Mouse (Mus musculus) cerebellum, adult 9-11 months (tissue): ENCODE measurements around the gene Gaa.

Source experiments
- DNase-seq: peaks from one replicate; pipeline ENCODE4 v3.0.0; 2022

The Gaa gene

DNA sequence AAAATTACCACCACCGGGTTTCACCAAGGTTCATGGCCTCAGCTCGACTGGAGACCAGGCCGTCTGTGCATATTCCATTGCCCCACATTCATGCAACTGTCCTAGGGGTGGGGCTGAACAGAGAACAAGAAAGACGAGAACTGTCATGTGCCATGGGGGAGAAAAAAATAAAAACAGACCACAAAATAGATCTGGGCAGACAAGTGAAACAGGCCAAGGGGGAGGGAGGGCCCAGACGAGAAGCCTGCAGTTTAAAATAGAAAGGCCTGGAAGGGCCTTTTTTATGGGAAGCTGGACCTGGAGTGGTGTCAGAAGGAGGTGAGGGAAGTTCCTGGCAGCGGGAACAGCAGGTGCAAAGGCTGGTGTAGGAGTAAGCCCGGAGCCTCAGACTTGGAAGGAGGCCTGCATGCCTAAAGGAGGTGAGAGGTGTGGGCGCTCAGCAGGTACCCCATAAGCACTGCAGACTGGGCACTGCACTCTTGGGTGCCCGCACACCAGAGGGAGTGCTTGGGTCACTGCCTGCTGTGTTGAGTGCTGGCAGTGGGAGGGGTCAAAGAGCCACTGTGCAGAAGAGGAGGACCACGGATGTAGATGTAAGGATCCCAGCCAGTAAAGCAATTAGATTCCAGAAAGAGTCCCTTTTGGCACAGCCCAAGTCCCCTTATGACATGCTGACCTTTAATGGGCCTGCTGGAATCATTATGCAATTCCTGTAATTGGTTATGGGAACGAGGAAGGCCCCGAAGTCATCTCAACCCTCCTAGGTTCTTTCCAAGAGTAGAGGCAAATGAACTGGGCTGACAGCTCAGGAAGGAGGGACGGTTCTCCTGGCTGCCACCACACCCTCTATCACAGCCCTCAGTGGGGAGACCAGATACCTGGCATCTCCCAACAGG, 39.3 kb downstream of the Gaa start:
- DNase-seq, result no peak

DNA sequence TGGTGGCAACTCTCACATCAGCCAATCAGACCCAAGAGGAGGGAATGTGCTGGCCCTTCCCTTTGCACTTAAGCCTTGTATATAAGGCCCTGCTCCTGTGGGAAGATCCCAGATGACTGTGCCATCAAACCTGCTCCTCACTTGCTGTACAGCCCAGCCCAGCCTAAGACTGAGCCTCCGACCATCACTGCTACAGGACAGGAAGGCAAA, 39.9 kb downstream of the Gaa start, which contains the start of gene Card14:
Gene Card14, plus strand, starts transcription at position 111 of the 210 bp plus-strand sequence.
- DNase-seq, result no peak

DNA sequence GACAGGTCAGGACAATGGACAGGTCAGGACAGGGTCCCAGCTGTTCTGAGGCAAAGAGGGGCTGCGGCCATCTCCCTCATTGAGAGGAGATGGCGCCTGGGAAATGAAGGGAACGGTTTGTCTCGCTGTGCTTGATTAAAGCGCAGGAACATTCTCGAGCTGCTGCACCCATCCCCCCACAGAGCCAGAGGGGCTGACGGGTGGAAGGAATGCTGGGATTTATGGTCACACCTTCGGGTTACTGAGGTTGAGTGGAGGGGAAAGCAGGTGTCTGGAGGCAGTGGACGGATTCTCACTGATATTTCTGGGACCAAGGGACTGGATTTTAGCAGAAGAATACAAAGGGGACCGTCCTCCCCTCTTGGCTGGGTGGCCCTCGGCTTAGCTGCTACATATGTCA, 40.2 kb downstream of the Gaa start:
- DNase-seq, result no peak

DNA sequence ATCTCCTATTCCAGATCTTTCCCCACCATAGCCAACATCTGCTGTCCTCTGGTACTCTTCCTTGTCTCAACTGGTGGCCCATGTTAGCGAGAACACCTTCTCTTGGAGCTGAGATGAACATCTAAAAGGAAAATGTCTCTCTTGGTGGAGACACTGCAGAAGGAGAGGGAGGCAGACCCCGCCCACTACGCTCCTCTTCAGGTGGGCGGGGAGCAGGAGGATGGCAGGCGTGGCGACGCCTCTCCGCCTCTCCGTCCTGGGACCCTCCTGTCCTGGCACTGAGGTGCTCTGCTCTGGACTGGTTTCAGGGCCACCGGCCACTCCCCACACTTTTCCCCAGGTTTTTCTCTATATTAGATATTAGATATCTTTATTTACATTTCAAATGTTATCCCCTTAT, 42.9 kb downstream of the Gaa start:
- DNase-seq, result no peak

DNA sequence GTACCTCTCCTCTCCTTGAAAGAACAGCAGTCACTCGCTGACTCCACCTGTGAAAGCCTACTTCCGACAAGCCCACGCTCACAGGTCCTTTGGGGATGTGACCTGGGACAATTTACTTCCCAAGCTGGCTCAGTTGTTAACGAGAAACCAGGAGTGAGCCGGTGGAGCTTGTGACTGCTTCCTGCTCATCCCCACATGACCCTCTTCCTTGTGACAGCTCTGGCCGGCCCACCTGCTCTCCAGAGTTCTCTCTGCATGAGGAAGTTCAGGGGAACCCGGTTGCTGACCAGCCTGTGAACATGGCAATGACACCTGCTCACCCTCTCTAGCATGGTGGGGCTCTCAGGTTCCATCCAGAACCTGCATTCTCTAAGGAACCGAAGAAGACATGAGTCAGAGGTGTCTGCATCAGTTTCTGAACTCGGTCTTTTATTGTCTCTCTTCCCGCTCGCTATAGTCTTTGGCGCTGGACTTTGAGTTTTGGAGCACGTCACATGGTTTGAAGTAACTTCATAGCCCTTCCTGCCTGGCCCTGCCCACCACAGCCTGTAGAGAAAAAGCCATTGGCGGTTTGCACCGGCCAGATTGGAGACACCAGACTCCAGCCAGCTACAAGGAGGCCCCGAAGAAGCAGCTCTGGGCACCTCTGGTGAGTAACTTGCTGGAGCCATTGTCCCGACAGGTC, 46.7 kb downstream of the Gaa start:
- no peak for DNase-seq

DNA sequence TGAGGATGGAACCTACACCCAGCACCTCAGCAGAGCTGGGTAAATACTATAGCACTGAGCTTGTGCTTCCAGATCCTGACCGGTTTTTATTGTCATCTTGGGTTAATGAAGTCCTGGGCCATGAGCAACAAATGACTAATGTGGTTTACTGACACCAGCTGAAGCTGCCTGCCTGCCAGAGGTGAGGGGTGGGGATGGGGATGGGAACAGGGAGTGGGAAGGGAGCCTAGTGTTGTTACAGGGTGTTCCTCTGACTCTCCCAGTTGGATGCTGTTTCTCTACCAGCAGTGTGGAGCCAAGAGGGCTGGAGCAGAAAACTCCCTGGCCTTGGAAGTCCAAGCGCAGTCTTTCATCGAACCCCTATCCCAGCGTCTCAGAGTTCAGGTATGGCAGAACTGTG, 49.0 kb downstream of the Gaa start:
- no peak for DNase-seq

DNA sequence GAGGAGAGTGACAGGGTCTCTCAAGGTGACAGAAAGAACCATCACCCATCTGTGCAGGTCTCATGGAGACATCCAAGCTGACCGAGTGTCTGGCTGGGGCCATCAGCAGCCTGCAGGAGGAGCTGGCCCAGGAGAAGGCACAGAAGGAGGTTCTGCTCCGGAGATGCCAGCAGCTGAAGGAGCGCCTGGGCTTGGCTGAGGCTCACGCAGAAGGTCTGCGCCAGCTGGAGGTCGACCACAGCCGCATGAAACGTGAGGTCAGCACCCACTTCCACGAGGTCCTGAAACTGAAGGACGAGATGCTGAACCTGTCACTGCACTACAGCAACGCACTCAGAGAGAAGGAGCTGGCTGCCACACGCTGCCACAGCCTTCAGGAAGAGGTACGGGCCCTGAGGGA, 54.8 kb downstream of the Gaa start:
- peak; percentile 42 for DNase-seq

DNA sequence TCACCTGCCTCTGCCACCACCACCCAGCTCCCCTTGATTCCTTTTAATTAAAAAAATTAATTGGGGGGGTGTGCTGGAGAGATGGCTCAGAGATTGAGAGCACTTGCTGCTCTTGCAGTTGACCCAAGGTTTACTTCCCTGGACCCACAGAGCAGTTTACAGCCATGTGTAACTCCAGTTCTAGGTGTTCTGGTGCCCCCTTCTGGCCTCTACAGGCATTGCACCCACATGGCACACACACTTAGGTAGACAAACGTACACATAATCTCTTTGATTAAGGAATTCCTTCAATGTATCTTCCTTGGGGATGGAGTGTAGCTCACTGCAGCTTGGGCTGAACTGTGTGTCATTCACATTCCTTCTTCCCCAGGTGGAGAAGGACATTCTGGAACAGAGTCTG, 57.4 kb downstream of the Gaa start:
- DNase-seq, result no peak

DNA sequence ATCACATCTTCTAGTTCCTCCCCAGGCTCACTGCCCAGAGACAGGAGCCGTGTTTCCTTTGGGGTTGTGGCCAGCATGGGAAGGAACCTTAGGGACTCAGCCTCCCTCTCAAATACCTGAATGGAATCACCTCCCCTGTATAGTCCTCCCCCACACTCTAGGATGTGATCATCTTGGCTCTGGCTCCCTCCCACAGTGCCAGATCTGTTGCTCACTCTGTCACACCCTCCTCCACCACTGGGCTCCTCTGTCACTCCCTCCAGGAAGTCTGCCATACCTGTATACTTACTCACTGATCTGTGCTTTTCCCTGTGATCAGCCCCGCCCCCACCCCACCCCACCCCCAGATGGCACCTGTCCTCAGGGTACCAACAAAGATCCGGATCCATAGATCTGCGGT, 62.9 kb downstream of the Gaa start:
- no peak for DNase-seq

DNA sequence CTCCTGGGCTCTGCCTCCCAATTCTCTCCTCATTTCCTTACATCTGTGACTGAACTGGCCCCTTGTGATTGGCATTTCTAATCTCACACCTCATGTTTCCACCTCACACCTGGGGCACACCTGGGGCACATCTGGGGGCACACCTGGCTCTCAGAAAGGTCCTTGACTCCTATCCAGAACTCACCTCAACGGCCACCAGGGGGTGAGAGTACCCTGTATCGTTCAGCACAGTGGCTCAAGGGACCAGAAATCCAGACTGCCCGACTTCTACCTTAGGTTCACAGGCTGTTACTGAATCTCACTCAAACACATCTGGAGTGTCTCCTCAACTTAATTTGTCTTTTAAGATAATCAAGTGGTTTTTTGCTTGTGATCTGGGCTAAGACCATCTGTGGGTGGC, 64.3 kb downstream of the Gaa start:
- no peak for DNase-seq
